In the genomic region with DNA sequence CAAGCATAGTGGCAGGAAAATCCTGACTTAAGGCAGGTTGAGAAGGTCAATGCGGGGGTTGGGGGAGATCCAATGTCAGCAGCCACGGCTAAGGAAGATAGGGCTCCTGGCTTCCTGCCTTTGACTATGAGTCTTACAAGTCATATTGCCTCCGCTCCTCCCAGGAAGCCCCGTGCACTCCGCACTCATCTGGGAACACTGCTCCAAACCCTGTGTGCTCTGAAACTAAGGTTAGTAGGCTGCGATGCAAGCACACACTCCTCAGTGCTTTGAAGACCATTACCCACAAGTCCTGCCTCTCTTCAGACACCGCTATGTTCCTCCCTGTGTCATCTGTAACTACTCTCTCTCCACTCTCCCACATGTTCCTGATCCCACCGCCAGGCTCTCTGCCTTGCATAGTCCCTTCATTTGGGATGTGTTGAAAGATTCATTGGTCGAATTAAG, we compare ENCODE assay signal across 7 mouse cellular contexts.
DNase-seq lines count a peak whose midpoint lies in the region; ATAC-seq lines count a peak whose summit lies in the region.

No protein-coding gene starts in this region.

- peaks cover 13% of the 10 kb centered on the region for H3K27me3 ChIP-seq in hindbrain, embryonic 13.5 days
- peaks cover 23% of the 10 kb centered on the region for H3K27me3 ChIP-seq in liver, embryonic 11.5 days (replicated peaks; ENCODE audit: control insufficient read depth, insufficient read depth, low read length)
- H3K27me3 ChIP-seq in stomach, embryonic 15.5 days (replicated peaks): no peaks in the 10 kb centered on the region

- H3K4me2 ChIP-seq in hindbrain, embryonic 13.5 days: peak overlapping the region; percentile 64
- peak overlapping the region; percentile 66 for H3K4me2 ChIP-seq in liver, embryonic 11.5 days
- H3K4me2 ChIP-seq in stomach, embryonic 15.5 days: peak overlapping the region; percentile 57

- peaks cover 16% of the 10 kb centered on the region for H3K4me1 ChIP-seq in hindbrain, embryonic 13.5 days (replicated peaks)
- H3K4me1 ChIP-seq in liver, embryonic 11.5 days (replicated peaks; ENCODE audit: control insufficient read depth, insufficient read depth, low read length): peaks cover 8% of the 10 kb centered on the region
- peaks cover 16% of the 10 kb centered on the region for H3K4me1 ChIP-seq in stomach, embryonic 15.5 days

- ATAC-seq in hindbrain, embryonic 13.5 days (ENCODE audit: low FRiP score): no peak
- ATAC-seq in liver, embryonic 11.5 days (replicated peaks; ENCODE audit: low FRiP score): no peak
- ATAC-seq in stomach, embryonic 15.5 days (ENCODE audit: insufficient read depth, low FRiP score, low read depth): no peak

- peak; percentile 18 for DNase-seq in adrenal gland, postnatal 25 days
- DNase-seq in embryo, embryonic 11 days: peak; percentile 25
- DNase-seq in liver, embryonic 11.5 days (ENCODE audit: low spot score): no peak
- no peak for DNase-seq in left cerebral cortex, postnatal 4 days
- DNase-seq in cerebellum, adult 18-20 months: no peak

- H3K36me3 ChIP-seq in hindbrain, embryonic 13.5 days: no peaks in the 10 kb centered on the region; the same call in 1 of the 2 replicates
- 0 out of 2 replicates have a peak, but pooled peaks cover 2% of the 10 kb centered on the region for H3K36me3 ChIP-seq in liver, embryonic 11.5 days (ENCODE audit: control insufficient read depth, insufficient read depth, low read length)
- no peaks in the 10 kb centered on the region for H3K36me3 ChIP-seq in stomach, embryonic 15.5 days

- no peak overlapping the region for H3K9ac ChIP-seq in hindbrain, embryonic 13.5 days
- H3K9ac ChIP-seq in liver, embryonic 11.5 days (ENCODE audit: low read depth, low read length): no peak overlapping the region
- no peak overlapping the region for H3K9ac ChIP-seq in stomach, embryonic 15.5 days

- 88% methylated on average over 9 of the region's 9 CpGs for WGBS in hindbrain, embryonic 13.5 days
- 45% methylated on average over 9 of the region's 9 CpGs for WGBS in liver, embryonic 11.5 days
- WGBS in stomach, embryonic 15.5 days: 58% methylated on average over 9 of the region's 9 CpGs

- no peaks in the 10 kb centered on the region; the same call in 1 of the 2 replicates for H3K9me3 ChIP-seq in hindbrain, embryonic 13.5 days
- peaks cover 3% of the 10 kb centered on the region; the same call in 1 of the 2 replicates for H3K9me3 ChIP-seq in liver, embryonic 11.5 days (ENCODE audit: control insufficient read depth, low read length)
- H3K9me3 ChIP-seq in stomach, embryonic 15.5 days: no peaks in the 10 kb centered on the region

- intact Hi-C loops in left cerebral cortex, postnatal 4 days (cut with DNase I): loop anchor here (10.0 kb wide), 1 partner anchor 88 kb away; no protein-coding TSS in a partner anchor

- no peak overlapping the region for H3K27ac ChIP-seq in hindbrain, embryonic 13.5 days
- no peak overlapping the region for H3K27ac ChIP-seq in liver, embryonic 11.5 days (ENCODE audit: low read depth, low read length)
- H3K27ac ChIP-seq in stomach, embryonic 15.5 days: peak overlapping the region; percentile 55; the same call in 1 of the 2 replicates

- H3K4me3 ChIP-seq in hindbrain, embryonic 13.5 days: peak overlapping the region; percentile 66
- peak overlapping the region; percentile 53 for H3K4me3 ChIP-seq in liver, embryonic 11.5 days (ENCODE audit: low read depth, low read length)
- peak overlapping the region; percentile 59 for H3K4me3 ChIP-seq in stomach, embryonic 15.5 days (replicated peaks)

Comparison
In these comparisons a context has a peak if more than half of its experiments do, and no peak if none do; other contexts are left out.
1. DNase-seq: peak in adrenal gland, postnatal 25 days (single experiment) and embryo, embryonic 11 days (single experiment); none in liver, embryonic 11.5 days (single experiment), left cerebral cortex, postnatal 4 days (single experiment) and cerebellum, adult 18-20 months (0 of 2).
2. Peak in every context shown above with its lines, with median percentiles within 50 percentile points of each other: H3K4me2 ChIP-seq and H3K4me3 ChIP-seq.